Mouse (Mus musculus): Measurements from ENCODE around the gene Ly6g6d.

Ly6g6d gene

GRCm38 (mm10) chr17:35023756-35024155, 54.1 kb downstream of the Ly6g6d start:
- no peak for DNase-seq

DNA sequence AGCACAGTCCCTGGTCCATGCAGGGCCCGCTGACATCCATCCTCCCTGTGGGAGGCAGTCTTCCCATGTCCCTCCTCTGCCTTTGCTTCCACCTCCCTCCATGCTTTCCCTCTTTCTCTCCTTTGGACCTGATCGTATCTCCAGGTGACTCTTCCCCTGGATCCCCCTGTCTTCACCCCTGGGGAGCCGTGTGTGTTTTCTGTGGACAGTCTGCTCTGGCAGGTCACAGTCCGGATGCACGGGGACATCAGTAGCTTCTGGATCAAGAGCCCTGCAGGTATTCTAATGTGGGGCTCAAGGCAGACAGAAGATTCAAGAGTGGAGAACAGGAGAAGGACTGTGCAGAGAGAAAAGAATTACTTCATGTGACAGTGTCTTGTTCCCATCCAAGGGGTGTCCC, 54.6 kb downstream of the Ly6g6d start:
- DNase-seq: no peak

GRCm38 (mm10) chr17:35022541-35023060, 55.3 kb downstream of the Ly6g6d start:
- no peak for DNase-seq

DNA sequence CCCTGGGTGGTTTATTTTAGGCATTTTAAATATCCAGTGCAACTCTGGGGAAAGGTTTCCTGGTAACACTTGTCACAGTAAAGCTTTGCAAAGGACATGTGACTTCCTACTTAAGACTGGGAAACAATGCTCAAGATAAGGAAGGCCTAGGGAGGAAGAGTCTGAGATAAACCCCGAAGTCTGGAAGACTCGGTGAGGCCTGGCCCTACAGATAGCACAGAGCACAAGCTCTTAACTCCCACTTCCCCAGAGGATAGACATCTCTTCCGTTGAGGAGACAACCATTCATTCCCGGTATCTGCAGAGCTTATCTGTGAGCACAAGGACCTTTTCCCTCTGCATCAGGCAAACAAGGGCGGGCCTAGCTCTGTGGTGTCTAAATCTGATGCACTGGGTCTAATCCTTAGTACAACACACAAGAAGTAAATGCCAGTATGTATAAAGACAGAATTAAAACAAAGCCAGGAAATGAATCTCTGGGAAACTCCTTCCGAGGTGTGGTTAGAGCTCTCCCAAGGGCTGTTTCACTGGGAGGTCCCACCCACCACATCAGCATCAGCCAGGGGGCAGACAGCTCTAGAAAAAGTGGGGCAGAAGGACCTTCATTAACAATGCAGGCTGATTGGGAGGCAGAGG, 55.9 kb downstream of the Ly6g6d start:
- no peak for DNase-seq

Measured in thymus, postnatal 36 days (tissue).